38 mouse cellular contexts compared by ENCODE assay signal in genomic region chr6:115877239-115877638, GRCm38 (mm10). TPM values are rescaled to one million over a fixed set of nuclear protein-coding genes. Genes with fewer than 3 reads are reported as not detected.
"Had no signal": no experiment of that assay in that cellular context is flagged by ENCODE, and none has a peak within 500 bp of the region (broad histone marks: within the 10 kb centered on the region; RNA-seq: fewer than 3 reads in every experiment).

No protein-coding gene starts in this region.

- H3K27me3 ChIP-seq: limb, embryonic 12.5 days; limb, embryonic 13.5 days; limb, embryonic 15.5 days; liver, embryonic 12.5 days; liver, embryonic 13.5 days; liver, embryonic 15.5 days; lung, embryonic 15.5 days; midbrain, embryonic 12.5 days; midbrain, embryonic 13.5 days; midbrain, embryonic 15.5 days; neural tube, embryonic 12.5 days; neural tube, embryonic 13.5 days had no signal

- DNase-seq: left cerebral cortex, postnatal 4 days; liver; liver, embryonic 13.5 days; liver, postnatal 0 days; lung, adult 18-20 months; lung, adult 2 months; lung, embryonic 14.5 days; lung, postnatal 10 days; lung, postnatal 14 days; lung, postnatal 36 days; lung, postnatal 4 days; midbrain, embryonic 14.5 days had no signal

- H3K4me1 ChIP-seq: limb, embryonic 10.5 days; limb, embryonic 12.5 days; limb, embryonic 13.5 days; limb, embryonic 15.5 days; liver, embryonic 13.5 days; liver, embryonic 15.5 days; midbrain, embryonic 10.5 days; midbrain, embryonic 12.5 days; midbrain, embryonic 13.5 days; midbrain, embryonic 15.5 days; neural tube, embryonic 12.5 days; neural tube, embryonic 13.5 days had no signal

- H3K36me3 ChIP-seq: liver, embryonic 12.5 days; liver, embryonic 13.5 days; liver, embryonic 15.5 days had no signal

- H3K9me3 ChIP-seq: limb, embryonic 10.5 days; limb, embryonic 12.5 days; limb, embryonic 13.5 days; limb, embryonic 15.5 days; liver, embryonic 12.5 days; liver, embryonic 13.5 days; liver, embryonic 15.5 days; lung, embryonic 15.5 days; megakaryocyte, embryonic 14.5 days; midbrain, embryonic 10.5 days; midbrain, embryonic 12.5 days; midbrain, embryonic 13.5 days; midbrain, embryonic 15.5 days; neural tube, embryonic 12.5 days; neural tube, embryonic 13.5 days had no signal

- H3K9ac ChIP-seq: limb, embryonic 12.5 days; limb, embryonic 13.5 days; limb, embryonic 15.5 days; liver, embryonic 12.5 days; liver, embryonic 13.5 days; liver, embryonic 14.5 days; liver, embryonic 15.5 days; liver, postnatal 0 days; lung, embryonic 14.5 days; lung, embryonic 15.5 days; midbrain, embryonic 12.5 days; midbrain, embryonic 13.5 days; midbrain, embryonic 15.5 days; neural tube, embryonic 12.5 days; neural tube, embryonic 13.5 days had no signal

- H3K27ac ChIP-seq: limb, embryonic 10.5 days; limb, embryonic 12.5 days; limb, embryonic 13.5 days; limb, embryonic 15.5 days; liver, embryonic 12.5 days; liver, embryonic 13.5 days; liver, embryonic 14.5 days; liver, embryonic 15.5 days; lung, embryonic 15.5 days; macrophage; midbrain, embryonic 10.5 days; midbrain, embryonic 12.5 days; midbrain, embryonic 13.5 days; midbrain, embryonic 15.5 days; neural tube, embryonic 12.5 days; neural tube, embryonic 13.5 days had no signal

- H3K4me3 ChIP-seq: limb, embryonic 10.5 days; limb, embryonic 12.5 days; limb, embryonic 13.5 days; limb, embryonic 15.5 days; liver, embryonic 12.5 days; liver, embryonic 13.5 days; liver, embryonic 15.5 days; lung, embryonic 15.5 days; megakaryocyte, embryonic 14.5 days; midbrain, embryonic 10.5 days; midbrain, embryonic 12.5 days; midbrain, embryonic 13.5 days; midbrain, embryonic 15.5 days; myocyte; neural tube, embryonic 12.5 days; neural tube, embryonic 13.5 days had no signal

- ATAC-seq: liver, embryonic 12.5 days; liver, postnatal 0 days; lung, postnatal 0 days; midbrain, embryonic 13.5 days; midbrain, embryonic 15.5 days; midbrain, embryonic 16.5 days had no signal

RNA-seq across cellular contexts. Expression of gene Efcab12, which starts 39.0 kb away (rescaled TPM):
- total RNA-seq: monocyte, adult 5-6 weeks had no signal
- polyA plus RNA-seq: liver, postnatal 0 days; myocyte had no signal

RNA-seq across cellular contexts. Expression of gene Rho, which starts 54.3 kb away (rescaled TPM):
- total RNA-seq: liver, adult 2 months; megakaryocyte-erythroid progenitor cell, adult 5-6 weeks; monocyte, adult 5-6 weeks had no signal
- polyA plus RNA-seq: liver, embryonic 11.5 days; liver, embryonic 12.5 days; liver, embryonic 13.5 days; liver, embryonic 15.5 days; liver, embryonic 16.5 days; liver, postnatal 0 days; macrophage; midbrain, embryonic 11.5 days; midbrain, embryonic 12.5 days; neural tube, embryonic 11.5 days had no signal
